Mouse (Mus musculus): ENCODE results near the gene Palb2. TPM values are rescaled to one million over a fixed set of nuclear protein-coding genes. Genes with fewer than 3 reads are reported as not detected.
"Not testable (repeated sequence)": the region's sequence is repeated elsewhere in the genome, so short reads cannot be mapped to it uniquely, and the experiment has no call there.

Gene Palb2
- polyA plus RNA-seq, 1 experiment from 2014 or later, result 21.4 TPM

GRCm38 (mm10) chr7:122138190-122138589 lies 5.4 kb upstream of the Palb2 start:
- Histone ChIP-seq H3K4me1 (peaks cover 12% of the 10 kb centered on the region), H3K9me3 (replicated peaks) (no peaks in the 10 kb centered on the region), H3K9ac (no peak overlapping the region), H3K4me2 (no peak overlapping the region), H3K27ac (no peak overlapping the region), H3K4me3 (no peak overlapping the region), H3K36me3 (peaks cover 87% of the 10 kb centered on the region), H3K27me3 (replicated peaks) (no peaks in the 10 kb centered on the region)
- no peak for ATAC-seq
- 82% methylated on average over 5 of the region's 5 CpGs for WGBS (ENCODE audit: insufficient replicate concordance)

- Histone ChIP-seq H3K9ac (no peak overlapping the region), H3K36me3 (peaks cover 78% of the 10 kb centered on the region), H3K27me3 (replicated peaks) (no peaks in the 10 kb centered on the region), H3K4me3 (no peak overlapping the region), H3K27ac (no peak overlapping the region), H3K9me3 (replicated peaks) (no peaks in the 10 kb centered on the region), H3K4me1 (peaks cover 12% of the 10 kb centered on the region), H3K4me2 (no peak overlapping the region)
- ATAC-seq, result no peak
Observed at GRCm38 (mm10) chr7:122137071-122137470, 4.3 kb upstream of the Palb2 start.

- 66% methylated on average over 10 of the region's 10 CpGs for WGBS (ENCODE audit: insufficient replicate concordance)
- Histone ChIP-seq H3K4me2 (no peak overlapping the region), H3K27ac (no peak overlapping the region), H3K4me1 (peaks cover 26% of the 10 kb centered on the region), H3K27me3 (replicated peaks) (no peaks in the 10 kb centered on the region), H3K9me3 (replicated peaks) (no peaks in the 10 kb centered on the region), H3K36me3 (peaks cover 62% of the 10 kb centered on the region), H3K9ac (no peak overlapping the region), H3K4me3 (no peak overlapping the region)
- ATAC-seq, result no peak
Observed at GRCm38 (mm10) chr7:122135070-122135469, 2.3 kb upstream of the Palb2 start.

- peak overlapping the region; percentile 88 for H3K27ac ChIP-seq
- H3K4me3 ChIP-seq, result peak overlapping the region; percentile 93
- H3K9ac ChIP-seq, result peak overlapping the region; percentile 92
- WGBS (ENCODE audit: insufficient replicate concordance), result 7% methylated on average over 8 of the region's 8 CpGs
- ATAC-seq, result no peak
- H3K9me3 ChIP-seq (replicated peaks), result no peaks in the 10 kb centered on the region
- no peaks in the 10 kb centered on the region for H3K27me3 ChIP-seq (replicated peaks)
- H3K4me2 ChIP-seq, result peak overlapping the region; percentile 77
- peaks cover 61% of the 10 kb centered on the region for H3K36me3 ChIP-seq
- peaks cover 27% of the 10 kb centered on the region for H3K4me1 ChIP-seq
Observed at GRCm38 (mm10) chr7:122133338-122133625, 497 bp upstream of the Palb2 start.

DNA sequence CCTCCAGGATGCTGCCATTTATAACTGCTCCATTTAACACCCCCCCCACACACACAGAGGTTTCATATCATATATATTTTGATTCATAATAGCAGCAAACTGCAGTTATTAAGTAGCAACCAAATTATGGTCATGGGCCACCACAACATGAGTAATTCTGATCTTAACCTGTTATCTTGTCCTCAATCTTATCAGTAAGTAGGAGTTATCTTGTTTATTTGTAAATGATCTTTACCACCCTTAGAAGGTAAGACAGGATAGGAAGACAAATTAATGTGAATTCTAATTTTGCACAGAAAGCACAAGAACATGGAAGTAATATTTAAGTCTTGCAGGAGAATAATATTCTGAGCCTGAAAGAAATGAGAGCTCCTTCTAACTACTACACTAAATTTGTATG lies 951 bp downstream of the Palb2 start:
- peak overlapping the region; percentile 88 for H3K27ac ChIP-seq
- no peak for ATAC-seq
- peaks cover 27% of the 10 kb centered on the region for H3K4me1 ChIP-seq
- H3K9me3 ChIP-seq (replicated peaks), result no peaks in the 10 kb centered on the region
- H3K27me3 ChIP-seq (replicated peaks), result no peaks in the 10 kb centered on the region
- peak overlapping the region; percentile 93 for H3K4me3 ChIP-seq
- peaks cover 61% of the 10 kb centered on the region for H3K36me3 ChIP-seq
- peak overlapping the region; percentile 92 for H3K9ac ChIP-seq
- H3K4me2 ChIP-seq, result peak overlapping the region; percentile 82

- H3K4me1 ChIP-seq, result peaks cover 15% of the 10 kb centered on the region
- no peaks in the 10 kb centered on the region for H3K27me3 ChIP-seq (replicated peaks)
- H3K4me3 ChIP-seq, result no peak overlapping the region
- no peak for ATAC-seq
- H3K9me3 ChIP-seq (replicated peaks), result no peaks in the 10 kb centered on the region
- H3K27ac ChIP-seq, result no peak overlapping the region
- WGBS (ENCODE audit: insufficient replicate concordance), result 88% methylated on average over 11 of the region's 11 CpGs
- no peak overlapping the region for H3K4me2 ChIP-seq
- peaks cover 82% of the 10 kb centered on the region for H3K36me3 ChIP-seq
- no peak overlapping the region for H3K9ac ChIP-seq
Observed at GRCm38 (mm10) chr7:122126946-122127345, 5.8 kb downstream of the Palb2 start.

DNA sequence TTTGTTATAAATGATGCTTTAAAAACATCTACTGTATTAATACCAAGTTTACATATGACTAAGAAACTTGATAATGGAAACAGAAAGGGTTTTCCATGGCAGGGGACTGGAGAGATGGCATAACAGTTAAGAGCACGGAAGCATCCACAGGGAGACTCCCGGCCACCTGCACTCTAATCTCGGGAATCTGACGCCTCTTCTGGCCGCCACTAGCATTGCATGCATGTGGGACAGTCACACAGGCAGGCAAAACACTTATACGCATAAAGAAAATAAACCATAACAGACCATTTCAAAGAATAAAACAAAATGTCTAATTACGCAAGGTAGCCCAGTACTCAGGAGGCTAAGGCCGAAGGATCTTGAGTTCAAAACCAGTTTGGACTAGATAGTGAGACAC lies 7.1 kb downstream of the Palb2 start:
- H3K27ac ChIP-seq, result no peak overlapping the region
- 0 out of 2 replicates have a peak, but pooled peaks cover 5% of the 10 kb centered on the region for H3K4me1 ChIP-seq
- WGBS (ENCODE audit: insufficient replicate concordance), result 75% methylated on average over 8 of the region's 8 CpGs
- no peak overlapping the region for H3K4me2 ChIP-seq
- no peak for ATAC-seq
- no peak overlapping the region for H3K9ac ChIP-seq
- peaks cover 95% of the 10 kb centered on the region for H3K36me3 ChIP-seq
- no peaks in the 10 kb centered on the region for H3K9me3 ChIP-seq (replicated peaks)
- no peaks in the 10 kb centered on the region for H3K27me3 ChIP-seq (replicated peaks)
- H3K4me3 ChIP-seq, result no peak overlapping the region

- Histone ChIP-seq H3K4me2 (no peak overlapping the region), H3K4me1 (no peaks in the 10 kb centered on the region), H3K9ac (no peak overlapping the region), H3K27me3 (replicated peaks) (no peaks in the 10 kb centered on the region), H3K36me3 (peaks cover 91% of the 10 kb centered on the region), H3K9me3 (replicated peaks) (no peaks in the 10 kb centered on the region), H3K27ac (no peak overlapping the region), H3K4me3 (no peak overlapping the region)
- no peak for ATAC-seq
- 69% methylated on average over 4 of the region's 4 CpGs for WGBS (ENCODE audit: insufficient replicate concordance)
Observed at GRCm38 (mm10) chr7:122123518-122123917, 9.3 kb downstream of the Palb2 start.

GRCm38 (mm10) chr7:122108206-122108605 lies 24.6 kb downstream of the Palb2 start:
- Histone ChIP-seq H3K9ac (no peak overlapping the region), H3K4me1 (peaks cover 8% of the 10 kb centered on the region; the same call in 1 of the 2 replicates), H3K9me3 (replicated peaks) (no peaks in the 10 kb centered on the region), H3K4me3 (no peak overlapping the region), H3K27me3 (replicated peaks) (no peaks in the 10 kb centered on the region), H3K4me2 (no peak overlapping the region), H3K36me3 (peaks cover 63% of the 10 kb centered on the region), H3K27ac (no peak overlapping the region)
- ATAC-seq, result no peak
- 86% methylated on average over 6 of the region's 6 CpGs for WGBS (ENCODE audit: insufficient replicate concordance)

- Histone ChIP-seq H3K36me3 (peaks cover 32% of the 10 kb centered on the region), H3K4me2 (peak within 1 kb of the TSS; percentile 85), H3K9ac (peak within 1 kb of the TSS; percentile 82), H3K9me3 (replicated peaks) (no peaks in the 10 kb centered on the region), H3K4me3 (peak within 1 kb of the TSS; percentile 70), H3K27me3 (replicated peaks) (no peaks in the 10 kb centered on the region), H3K4me1 (peaks cover 39% of the 10 kb centered on the region), H3K27ac (peak within 1 kb of the TSS; percentile 50)
- peak; percentile 98 for ATAC-seq
- under 1% methylated on average over 43 of the region's 43 CpGs for WGBS (ENCODE audit: insufficient replicate concordance)
Observed at GRCm38 (mm10) chr7:122101747-122102244, 31.0 kb downstream of the Palb2 start, which contains the start of gene Ndufab1. Ndufab1 (minus strand) TSS chr7:122101886.

DNA sequence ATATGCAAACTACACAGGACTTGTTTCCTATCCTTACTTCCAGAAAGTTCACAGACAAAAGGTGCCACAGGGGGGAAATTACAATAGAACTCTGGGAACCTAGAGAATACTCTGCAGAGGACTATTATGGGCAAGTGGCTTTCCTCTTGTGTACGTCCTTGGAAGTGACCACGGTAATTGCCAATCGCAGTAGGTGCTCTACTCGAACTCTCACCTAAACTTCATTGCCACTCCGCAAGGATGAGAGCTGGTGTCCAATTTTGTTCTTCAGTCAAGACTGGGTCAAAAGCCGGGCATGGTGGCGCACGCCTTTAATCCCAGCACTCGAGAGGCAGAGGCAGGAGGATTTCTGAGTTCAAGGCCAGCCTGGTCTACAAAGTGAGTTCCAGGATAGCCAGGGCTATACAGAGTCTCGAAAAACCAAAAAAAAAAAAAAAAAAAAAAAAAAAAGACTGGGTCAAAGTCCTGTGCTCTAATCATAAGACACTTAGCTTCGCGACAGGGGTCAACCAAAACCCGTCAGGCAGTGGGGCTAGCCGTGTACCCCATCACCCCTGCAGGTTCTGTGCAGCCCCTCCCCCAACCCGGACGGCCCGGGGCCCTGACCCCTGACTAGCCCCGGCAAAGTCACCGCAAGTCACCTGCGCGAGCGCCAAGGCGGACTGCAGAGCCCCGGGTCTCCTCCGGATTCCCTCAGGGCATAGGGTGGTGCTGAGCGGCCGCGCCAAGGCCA lies 31.6 kb downstream of the Palb2 start:
- peak; percentile 73 for ATAC-seq
- 3% methylated on average over 28 of the region's 28 CpGs for WGBS (ENCODE audit: insufficient replicate concordance)

GRCm38 (mm10) chr7:122099222-122099621 lies 33.6 kb downstream of the Palb2 start:
- ATAC-seq, result no peak
- H3K27ac ChIP-seq, result no peak overlapping the region
- H3K9me3 ChIP-seq (replicated peaks), result no peaks in the 10 kb centered on the region
- H3K4me1 ChIP-seq, result peaks cover 39% of the 10 kb centered on the region
- H3K27me3 ChIP-seq (replicated peaks), result no peaks in the 10 kb centered on the region
- no peak overlapping the region for H3K4me3 ChIP-seq
- H3K36me3 ChIP-seq, result peaks cover 54% of the 10 kb centered on the region
- no peak overlapping the region for H3K4me2 ChIP-seq
- WGBS (ENCODE audit: insufficient replicate concordance), result 55% methylated on average over 4 of the region's 4 CpGs
- no peak overlapping the region for H3K9ac ChIP-seq

More for the DNA sequence above, 31.6 kb downstream of the Palb2 start:
- Histone ChIP-seq H3K9ac (peak overlapping the region; percentile 82), H3K4me3 (peak overlapping the region; percentile 70), H3K4me1 (peaks cover 39% of the 10 kb centered on the region), H3K27ac (peak overlapping the region; percentile 50), H3K4me2 (peak overlapping the region; percentile 85), H3K36me3 (peaks cover 34% of the 10 kb centered on the region)
- H3K9me3 ChIP-seq (replicated peaks); H3K27me3 ChIP-seq (replicated peaks): not testable (repeated sequence)

GRCm38 (mm10) chr7:122098009-122098408 lies 34.8 kb downstream of the Palb2 start:
- H3K4me3 ChIP-seq, result no peak overlapping the region
- no peaks in the 10 kb centered on the region for H3K27me3 ChIP-seq (replicated peaks)
- no peak overlapping the region for H3K9ac ChIP-seq
- no peak overlapping the region for H3K4me2 ChIP-seq
- H3K27ac ChIP-seq, result no peak overlapping the region
- WGBS (ENCODE audit: insufficient replicate concordance), result 83% methylated on average over 3 of the region's 3 CpGs
- peaks cover 66% of the 10 kb centered on the region for H3K36me3 ChIP-seq
- no peaks in the 10 kb centered on the region for H3K9me3 ChIP-seq (replicated peaks)
- peaks cover 29% of the 10 kb centered on the region for H3K4me1 ChIP-seq
- no peak for ATAC-seq
